Mouse (Mus musculus): ENCODE measurements around the gene Tbc1d10c. TPM values are rescaled to one million over a fixed set of nuclear protein-coding genes. Genes with fewer than 3 reads are reported as not detected.

Tbc1d10c gene
- total and polyA plus RNA-seq, 3 experiments = 43.5 to 58.5 (median 46.3) TPM

DNA sequence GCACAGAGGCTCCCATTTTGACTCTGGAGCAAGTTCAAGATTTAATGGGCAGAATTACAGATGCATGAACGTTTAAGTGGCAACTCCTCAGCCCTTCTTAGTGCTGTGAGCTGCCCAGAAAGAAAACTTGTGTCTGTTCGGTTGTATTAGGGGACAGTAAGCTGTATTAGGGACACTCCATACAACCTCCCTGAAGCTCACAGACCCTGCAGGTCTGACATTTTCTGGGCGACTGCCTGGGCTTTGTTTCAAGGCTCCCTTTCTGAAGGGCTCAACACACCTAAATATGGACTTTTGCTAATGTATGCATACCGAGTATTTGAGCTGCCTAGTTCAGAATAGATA lies 27.6 kb downstream of the Tbc1d10c start:
- Histone ChIP-seq H3K4me2 (ENCODE audit: insufficient read depth, low read depth, poor library complexity, severe bottlenecking) (peak overlapping the region; percentile 60), H3K27me3 (replicated peaks) (no peaks in the 10 kb centered on the region), H3K36me3 (replicated peaks in 1 of 2; ENCODE audit: control insufficient read depth in 1 of 2, insufficient read depth in 1 of 2, low read length in 1 of 2) (peaks cover 27 to 51% of the 10 kb centered on the region in 2 experiments), H3K27ac (ENCODE audit: insufficient read depth, low read depth) (no peak overlapping the region), H3K9ac (ENCODE audit: insufficient read depth, low read depth) (peak overlapping the region; percentile 72), H3K79me2 (replicated peaks; ENCODE audit: control insufficient read depth, extremely low read depth, insufficient read depth, poor library complexity, severe bottlenecking) (peaks cover 10% of the 10 kb centered on the region), H3K4me3 (replicated peaks in 1 of 3; ENCODE audit: low read depth in 2 of 3, low read length in 2 of 3, poor library complexity in 1 of 3) (peak overlapping the region; percentile 56 to 71 (median 67)), H3K4me1 (ENCODE audit: control insufficient read depth in 1 of 2, insufficient read depth in 2 of 2) (peaks cover 9 to 36% of the 10 kb centered on the region in 2 experiments), H3K9me3 (replicated peaks; ENCODE audit: low read length) (peaks cover 2% of the 10 kb centered on the region)
- TF ChIP-seq ZKSCAN1 (IDR thresholded peaks at IDR 0.05; ENCODE audit: borderline replicate concordance, low read depth, low read length) (no peak), ZMIZ1 (IDR thresholded peaks at IDR 0.05; ENCODE audit: low read depth, low read length) (0 out of 2 replicates have a peak, but pooled peaks have one; percentile 12), NELFE (IDR thresholded peaks at IDR 0.05; ENCODE audit: low read depth, low read length) (0 out of 2 replicates have a peak, but pooled peaks have one; percentile 9), CTCF (conservative IDR thresholded peaks at IDR 0.05 in 1 of 2, IDR thresholded peaks at IDR 0.05 in 1 of 2; ENCODE audit: low read depth in 2 of 2, low read length in 2 of 2) (no peak), ETS1 (conservative IDR thresholded peaks at IDR 0.05; ENCODE audit: low read depth, low read length) (no peak)
- no peak for DNase-seq (ENCODE audit: extremely low read depth)
- dilution Hi-C loops (cut with MboI; ENCODE audit: extremely low pct_ligation_motif_present, extremely low pct_unique_long_range_greater_than_20kb, low sequenced_read_pairs) = no loop called here
- in situ Hi-C loops (cut with MboI; ENCODE audit: low pct_ligation_motif_present, low pct_unique_long_range_greater_than_20kb, low sequenced_read_pairs) = no loop called here

DNA sequence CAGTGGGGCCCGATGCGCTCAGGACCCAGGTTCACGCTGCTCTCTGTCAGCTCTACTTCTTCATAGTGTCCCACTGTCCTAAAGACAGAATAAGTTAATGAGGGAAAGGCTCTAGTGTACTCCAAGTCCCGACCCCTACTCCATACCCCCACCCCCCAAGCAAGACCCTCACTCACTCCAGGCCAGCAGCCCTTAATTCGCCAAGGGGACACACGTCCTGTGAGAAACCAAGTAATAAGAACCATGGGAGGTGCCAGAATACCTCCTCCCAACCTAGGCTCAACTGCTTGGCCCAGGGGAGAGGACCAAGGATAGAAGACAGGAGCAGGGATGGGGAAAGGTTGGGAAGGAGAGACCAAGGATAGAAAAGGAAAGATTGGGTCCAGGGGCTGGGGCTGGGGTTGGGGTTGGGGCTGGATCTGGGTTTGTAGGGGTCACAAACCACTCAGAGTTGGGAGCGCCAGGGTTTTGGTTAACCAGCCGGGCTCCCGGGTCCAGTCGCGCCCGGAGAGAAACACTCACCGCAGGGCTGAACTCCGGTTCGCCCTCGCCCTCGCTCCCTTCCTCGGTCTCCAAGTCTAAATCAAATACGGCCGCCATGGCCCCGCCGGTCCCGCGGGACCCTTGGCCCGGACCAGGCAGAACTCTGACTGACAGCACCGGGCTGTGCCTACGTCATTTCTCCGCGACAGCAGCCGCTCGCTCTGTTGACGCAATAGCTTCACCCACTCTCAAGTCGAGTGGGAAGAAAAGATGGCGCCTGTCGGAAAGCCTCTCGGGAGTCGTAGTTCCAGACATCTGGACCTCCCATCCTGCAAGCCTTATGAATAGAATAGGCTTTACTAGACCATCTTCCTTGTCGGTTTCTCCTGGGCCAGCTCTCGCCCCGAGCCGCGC lies 28.2 kb downstream of the Tbc1d10c start, which contains the start of gene Rps6kb2:
TSS of gene Rps6kb2 (minus strand) at position 709 of the 897 bp plus-strand sequence.
- H3K4me2 ChIP-seq (ENCODE audit: insufficient read depth, low read depth, poor library complexity, severe bottlenecking) = peak within 1 kb of the TSS; percentile 92
- in situ Hi-C loops (cut with MboI; ENCODE audit: low pct_ligation_motif_present, low pct_unique_long_range_greater_than_20kb, low sequenced_read_pairs) (no loop called here), dilution Hi-C loops (cut with MboI; ENCODE audit: extremely low pct_ligation_motif_present, extremely low pct_unique_long_range_greater_than_20kb, low sequenced_read_pairs) (no loop called here)
- no peaks in the 10 kb centered on the region for H3K27me3 ChIP-seq (replicated peaks)
- peaks cover 10% of the 10 kb centered on the region for H3K79me2 ChIP-seq (replicated peaks; ENCODE audit: control insufficient read depth, extremely low read depth, insufficient read depth, poor library complexity, severe bottlenecking)
- DNase-seq (ENCODE audit: extremely low read depth) = peak; percentile 97
- H3K36me3 ChIP-seq (replicated peaks in 1 of 2; ENCODE audit: control insufficient read depth in 1 of 2, insufficient read depth in 1 of 2, low read length in 1 of 2) = peaks cover 33 to 54% of the 10 kb centered on the region in 2 experiments
- H3K4me3 ChIP-seq (replicated peaks in 1 of 3; ENCODE audit: low read depth in 2 of 3, low read length in 2 of 3, poor library complexity in 1 of 3) = peak within 1 kb of the TSS; percentile 56 to 71 (median 67)
- H3K4me1 ChIP-seq (ENCODE audit: control insufficient read depth in 1 of 2, insufficient read depth in 2 of 2) = peaks cover 9 to 40% of the 10 kb centered on the region in 2 experiments
- H3K9ac ChIP-seq (ENCODE audit: insufficient read depth, low read depth) = peak within 1 kb of the TSS; percentile 95
- no peak within 1 kb of the TSS; the same call in 1 of the 2 replicates for H3K27ac ChIP-seq (ENCODE audit: insufficient read depth, low read depth)
- H3K9me3 ChIP-seq (replicated peaks; ENCODE audit: low read length) = no peaks in the 10 kb centered on the region
- TF ChIP-seq BHLHE40 (IDR thresholded peaks at IDR 0.05; ENCODE audit: low read depth, low read length) = no peak
- peak; percentile 70 for TF ChIP-seq ELF1 (IDR thresholded peaks at IDR 0.05; ENCODE audit: low read depth, low read length)
- TF ChIP-seq ZMIZ1 (IDR thresholded peaks at IDR 0.05; ENCODE audit: low read depth, low read length) = peak; percentile 56; the same call in 1 of the 2 replicates
- TF ChIP-seq ETS1 (conservative IDR thresholded peaks at IDR 0.05; ENCODE audit: low read depth, low read length) = 0 out of 2 replicates have a peak, but pooled peaks have one; percentile 37
- TF ChIP-seq ZNF384 (IDR thresholded peaks at IDR 0.05; ENCODE audit: low read depth, low read length) = no peak
- peak; percentile 64 for TF ChIP-seq NELFE (IDR thresholded peaks at IDR 0.05; ENCODE audit: low read depth, low read length)
- peak; percentile 61 for TF ChIP-seq NRF1 (IDR thresholded peaks at IDR 0.05; ENCODE audit: low read depth, low read length)
- no peak for TF ChIP-seq MAFK (IDR thresholded peaks at IDR 0.05; ENCODE audit: insufficient replicate concordance, low read length)
- TF ChIP-seq IRF4 (IDR thresholded peaks at IDR 0.05; ENCODE audit: low read depth, low read length) = peak; percentile 58; the same call in 1 of the 2 replicates
- no peak for TF ChIP-seq E2F4 (IDR thresholded peaks at IDR 0.05; ENCODE audit: insufficient replicate concordance, low read depth, low read length)
- TF ChIP-seq GABPA (IDR thresholded peaks at IDR 0.05; ENCODE audit: insufficient replicate concordance, low read depth, low read length) = peak; percentile 41; the same call in 1 of the 2 replicates
- TF ChIP-seq POLR2A (IDR thresholded peaks at IDR 0.05; ENCODE audit: low read depth, low read length) = peak; percentile 74
- TF ChIP-seq CHD2 (IDR thresholded peaks at IDR 0.05; ENCODE audit: low read length) = no peak
- TF ChIP-seq MXI1 (IDR thresholded peaks at IDR 0.05; ENCODE audit: low read depth, low read length) = no peak
- TF ChIP-seq CTCF (conservative IDR thresholded peaks at IDR 0.05 in 1 of 2, IDR thresholded peaks at IDR 0.05 in 1 of 2; ENCODE audit: low read depth in 2 of 2, low read length in 2 of 2) = no peak
- TF ChIP-seq UBTF (IDR thresholded peaks at IDR 0.05; ENCODE audit: low read depth, low read length) = no peak
- TF ChIP-seq JUN (IDR thresholded peaks at IDR 0.05; ENCODE audit: insufficient read depth, low read depth, low read length) = no peak
- 0 out of 2 replicates have a peak, but pooled peaks have one; percentile 17 for TF ChIP-seq MYC (IDR thresholded peaks at IDR 0.05; ENCODE audit: low read depth, low read length)
- peak; percentile 79 for TF ChIP-seq TCF12 (IDR thresholded peaks at IDR 0.05; ENCODE audit: low read depth, low read length)
- TF ChIP-seq CHD1 (IDR thresholded peaks at IDR 0.05; ENCODE audit: low read depth, low read length) = no peak
- peak; percentile 72 for TF ChIP-seq MEF2A (IDR thresholded peaks at IDR 0.05; ENCODE audit: borderline replicate concordance, low read depth, low read length)
- TF ChIP-seq KAT2A (IDR thresholded peaks at IDR 0.05; ENCODE audit: insufficient replicate concordance, low read length) = peak; percentile 96; the same call in 1 of the 2 replicates
- TF ChIP-seq MAZ (IDR thresholded peaks at IDR 0.05; ENCODE audit: low read depth, low read length) = peak; percentile 68; the same call in 1 of the 2 replicates
- peak; percentile 32; the same call in 1 of the 2 replicates for TF ChIP-seq JUND (conservative IDR thresholded peaks at IDR 0.05; ENCODE audit: low read depth, low read length)
- no peak for TF ChIP-seq ZC3H11A (IDR thresholded peaks at IDR 0.05; ENCODE audit: low read depth, low read length)
- peak; percentile 94 for TF ChIP-seq SIN3A (IDR thresholded peaks at IDR 0.05; ENCODE audit: low read length)
- peak; percentile 60; the same call in 1 of the 2 replicates for TF ChIP-seq TBP (conservative IDR thresholded peaks at IDR 0.05; ENCODE audit: low read depth, low read length)
